Mouse (Mus musculus): Measurements from ENCODE around the gene Slc17a7. TPM values are rescaled to one million over a fixed set of nuclear protein-coding genes. Genes with fewer than 3 reads are reported as not detected.

The Slc17a7 gene
- polyA plus RNA-seq, 1 experiment from 2014 or later = not detected

DNA sequence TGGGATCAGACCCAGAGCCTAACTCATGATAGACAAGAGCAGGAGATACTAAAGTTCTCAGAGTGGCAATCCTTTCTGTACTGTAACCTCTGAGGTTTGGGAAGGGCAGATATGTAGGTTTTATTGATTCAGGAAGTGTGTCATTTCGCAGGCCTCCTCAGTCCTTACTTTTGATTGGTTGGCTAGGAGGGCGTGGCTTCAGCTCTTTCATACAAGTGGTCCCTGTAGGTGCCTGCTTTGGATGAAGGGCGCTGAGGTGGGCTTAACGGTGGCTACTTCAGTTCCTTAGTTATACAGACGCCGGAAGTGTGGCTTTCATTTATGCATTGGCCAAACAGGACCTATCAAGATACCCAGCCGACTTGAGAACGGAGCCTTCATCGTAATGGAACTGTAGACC is 8.2 kb upstream of the Slc17a7 start:
- H3K9me3 ChIP-seq (ENCODE audit: low read length) = no peaks in the 10 kb centered on the region
- H3K4me3 ChIP-seq (ENCODE audit: low read depth, low read length) = no peak overlapping the region
- peaks cover 16% of the 10 kb centered on the region for H3K4me1 ChIP-seq (ENCODE audit: insufficient read depth)
- H3K36me3 ChIP-seq (replicated peaks; ENCODE audit: insufficient read depth, low read length) = peaks cover 2% of the 10 kb centered on the region
- no peak for TF ChIP-seq EP300 (IDR thresholded peaks at IDR 0.05; ENCODE audit: low read depth)
- no peak for TF ChIP-seq CTCF (IDR thresholded peaks at IDR 0.05; ENCODE audit: low read depth)
- ATAC-seq (no peak), DNase-seq (no peak)
- 81% methylated on average over 9 of the region's 9 CpGs for WGBS (ENCODE audit: insufficient replicate concordance)
- no peak overlapping the region for H3K4me2 ChIP-seq (ENCODE audit: low read depth, low read length)
- H3K27ac ChIP-seq (ENCODE audit: low read depth) = no peak overlapping the region
- no peaks in the 10 kb centered on the region for H3K27me3 ChIP-seq (ENCODE audit: insufficient read depth, low read length)
- no peak overlapping the region for H3K9ac ChIP-seq (replicated peaks)

GRCm38 (mm10) chr7:45156206-45156605 is 7.5 kb upstream of the Slc17a7 start:
- peaks cover 15% of the 10 kb centered on the region for H3K4me1 ChIP-seq (ENCODE audit: insufficient read depth)
- DNase-seq (no peak), ATAC-seq (no peak)
- no peak overlapping the region for H3K9ac ChIP-seq (replicated peaks)
- 89% methylated on average over 15 of the region's 15 CpGs for WGBS (ENCODE audit: insufficient replicate concordance)
- no peaks in the 10 kb centered on the region for H3K9me3 ChIP-seq (ENCODE audit: low read length)
- 0 out of 2 replicates have a peak overlapping the region, but pooled peaks have one; percentile 7 for H3K27ac ChIP-seq (ENCODE audit: low read depth)
- H3K4me2 ChIP-seq (ENCODE audit: low read depth, low read length) = no peak overlapping the region
- no peaks in the 10 kb centered on the region for H3K27me3 ChIP-seq (ENCODE audit: insufficient read depth, low read length)
- H3K4me3 ChIP-seq (ENCODE audit: low read depth, low read length) = no peak overlapping the region
- TF ChIP-seq EP300 (IDR thresholded peaks at IDR 0.05; ENCODE audit: low read depth) (no peak), CTCF (IDR thresholded peaks at IDR 0.05; ENCODE audit: low read depth) (no peak)
- H3K36me3 ChIP-seq (replicated peaks; ENCODE audit: insufficient read depth, low read length) = peaks cover 2% of the 10 kb centered on the region

DNA sequence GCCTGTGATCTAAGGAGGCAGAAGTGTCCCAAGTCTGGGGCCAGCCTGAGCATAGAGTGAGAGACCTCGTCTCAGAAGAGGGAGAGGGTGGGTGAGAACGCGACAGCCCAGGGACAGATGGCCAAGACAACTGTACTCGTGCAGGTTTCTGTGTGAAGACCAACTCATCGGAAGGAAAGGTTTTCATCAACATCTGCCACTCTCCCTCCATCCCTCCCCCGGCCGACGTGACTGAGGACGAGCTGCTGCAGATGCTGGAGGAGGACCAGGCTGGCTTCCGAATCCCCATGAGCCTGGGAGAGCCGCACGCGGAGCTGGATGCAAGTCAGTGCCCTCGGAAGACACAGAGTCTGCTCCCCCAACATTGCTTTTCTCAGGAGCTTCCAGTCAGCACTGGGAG is 6.3 kb upstream of the Slc17a7 start:
- no peak for TF ChIP-seq CTCF (IDR thresholded peaks at IDR 0.05; ENCODE audit: low read depth)
- TF ChIP-seq EP300 (IDR thresholded peaks at IDR 0.05; ENCODE audit: low read depth) = no peak
- Histone ChIP-seq H3K36me3 (replicated peaks; ENCODE audit: insufficient read depth, low read length) (peaks cover 2% of the 10 kb centered on the region), H3K27ac (ENCODE audit: low read depth) (no peak overlapping the region), H3K4me3 (ENCODE audit: low read depth, low read length) (no peak overlapping the region), H3K9ac (replicated peaks) (no peak overlapping the region), H3K4me2 (ENCODE audit: low read depth, low read length) (no peak overlapping the region), H3K4me1 (ENCODE audit: insufficient read depth) (peaks cover 20% of the 10 kb centered on the region), H3K9me3 (ENCODE audit: low read length) (no peaks in the 10 kb centered on the region), H3K27me3 (ENCODE audit: insufficient read depth, low read length) (peaks cover 3% of the 10 kb centered on the region)
- WGBS (ENCODE audit: insufficient replicate concordance) = 88% methylated on average over 14 of the region's 14 CpGs
- no peak for DNase-seq
- no peak for ATAC-seq

DNA sequence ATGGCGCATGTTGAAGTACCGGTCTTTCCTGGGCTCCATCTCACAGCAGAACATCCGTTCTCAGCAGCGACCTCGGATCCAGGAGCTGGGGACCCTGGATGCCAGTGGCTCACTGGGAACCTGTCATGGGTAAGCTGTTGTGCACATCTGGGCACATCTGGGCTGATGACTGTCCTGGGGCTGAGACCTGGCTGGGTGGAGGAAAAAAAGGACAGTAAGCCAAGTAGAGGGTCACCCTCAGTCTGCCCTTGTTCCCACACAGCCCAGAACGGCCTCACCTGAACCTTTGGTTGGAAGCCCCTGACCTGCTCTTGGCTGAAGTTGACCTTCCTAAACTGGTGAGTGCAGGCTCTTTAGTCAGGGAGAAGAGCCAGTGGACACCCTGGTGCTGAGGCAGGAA is 4.8 kb upstream of the Slc17a7 start:
- TF ChIP-seq CTCF (IDR thresholded peaks at IDR 0.05; ENCODE audit: low read depth) = no peak
- no peak for TF ChIP-seq EP300 (IDR thresholded peaks at IDR 0.05; ENCODE audit: low read depth)
- Histone ChIP-seq H3K9me3 (ENCODE audit: low read length) (no peaks in the 10 kb centered on the region), H3K36me3 (replicated peaks; ENCODE audit: insufficient read depth, low read length) (peaks cover 2% of the 10 kb centered on the region), H3K4me3 (ENCODE audit: low read depth, low read length) (no peak overlapping the region), H3K9ac (replicated peaks) (no peak overlapping the region), H3K4me1 (ENCODE audit: insufficient read depth) (peaks cover 20% of the 10 kb centered on the region), H3K27me3 (ENCODE audit: insufficient read depth, low read length) (peaks cover 18% of the 10 kb centered on the region), H3K4me2 (ENCODE audit: low read depth, low read length) (no peak overlapping the region), H3K27ac (ENCODE audit: low read depth) (no peak overlapping the region)
- DNase-seq = no peak
- 94% methylated on average over 6 of the region's 6 CpGs for WGBS (ENCODE audit: insufficient replicate concordance)
- no peak for ATAC-seq

DNA sequence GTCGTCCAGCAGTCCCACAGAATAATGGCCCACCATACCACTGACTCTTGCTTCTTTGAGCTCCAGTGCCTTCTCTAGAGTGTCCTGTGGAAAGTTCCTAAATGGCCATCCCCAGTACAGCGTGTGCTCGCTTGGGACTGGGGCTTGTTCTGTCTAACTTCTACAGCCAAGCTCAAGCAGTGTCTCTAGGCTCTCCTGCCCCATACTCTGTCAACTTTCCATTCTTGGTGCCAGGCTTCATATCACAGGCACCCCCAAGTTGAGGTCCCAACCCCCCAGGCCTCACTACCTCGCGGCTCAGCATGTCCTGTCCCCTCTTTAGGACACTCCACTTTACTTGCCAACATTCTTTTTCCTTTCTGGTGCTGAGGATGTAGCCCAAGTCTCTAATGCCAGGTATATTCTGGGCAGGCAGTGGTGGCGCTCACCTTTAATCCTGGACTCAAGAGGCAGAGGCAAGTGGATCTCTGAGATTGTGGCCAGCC is 3.4 kb upstream of the Slc17a7 start:
- WGBS (ENCODE audit: insufficient replicate concordance) = 85% methylated on average over 6 of the region's 6 CpGs
- Histone ChIP-seq H3K27me3 (ENCODE audit: insufficient read depth, low read length) (peaks cover 32% of the 10 kb centered on the region), H3K9me3 (ENCODE audit: low read length) (no peaks in the 10 kb centered on the region), H3K4me3 (ENCODE audit: low read depth, low read length) (no peak overlapping the region), H3K36me3 (replicated peaks; ENCODE audit: insufficient read depth, low read length) (peaks cover 2% of the 10 kb centered on the region), H3K9ac (replicated peaks) (no peak overlapping the region), H3K4me2 (ENCODE audit: low read depth, low read length) (no peak overlapping the region), H3K4me1 (ENCODE audit: insufficient read depth) (peaks cover 15% of the 10 kb centered on the region), H3K27ac (ENCODE audit: low read depth) (no peak overlapping the region)
- TF ChIP-seq EP300 (IDR thresholded peaks at IDR 0.05; ENCODE audit: low read depth) (no peak), CTCF (IDR thresholded peaks at IDR 0.05; ENCODE audit: low read depth) (no peak)
- no peak for ATAC-seq
- no peak for DNase-seq

GRCm38 (mm10) chr7:45160866-45161265 is 2.9 kb upstream of the Slc17a7 start:
- DNase-seq (no peak), ATAC-seq (no peak)
- no peak overlapping the region for H3K9ac ChIP-seq (replicated peaks)
- no peak overlapping the region for H3K4me2 ChIP-seq (ENCODE audit: low read depth, low read length)
- H3K9me3 ChIP-seq (ENCODE audit: low read length) = no peaks in the 10 kb centered on the region
- H3K27me3 ChIP-seq (ENCODE audit: insufficient read depth, low read length) = peaks cover 37% of the 10 kb centered on the region
- H3K4me3 ChIP-seq (ENCODE audit: low read depth, low read length) = no peak overlapping the region
- H3K27ac ChIP-seq (ENCODE audit: low read depth) = no peak overlapping the region
- TF ChIP-seq EP300 (IDR thresholded peaks at IDR 0.05; ENCODE audit: low read depth) (no peak), CTCF (IDR thresholded peaks at IDR 0.05; ENCODE audit: low read depth) (no peak)
- H3K4me1 ChIP-seq (ENCODE audit: insufficient read depth) = peaks cover 15% of the 10 kb centered on the region
- H3K36me3 ChIP-seq (replicated peaks; ENCODE audit: insufficient read depth, low read length) = peaks cover 2% of the 10 kb centered on the region; the same call in 1 of the 2 replicates
- 77% methylated on average over 3 of the region's 3 CpGs for WGBS (ENCODE audit: insufficient replicate concordance)

Measured in liver, postnatal 0 days (tissue).